Mouse (Mus musculus) liver, embryonic 14.5 days (tissue): Measurements from ENCODE around the gene Prkn.

Experiments used
- CTCF ChIP-seq: IDR thresholded peaks from 2 replicates; pipeline ENCODE4 v1.5.1; 2016; ENCODE audit warnings: antibody characterized with exemption, low read depth, control low read depth
- EP300 ChIP-seq: IDR thresholded peaks from 2 replicates; pipeline ENCODE4 v1.6.1; 2016; ENCODE audit warnings: antibody characterized with exemption, low read depth

- TF ChIP-seq CTCF = no peak
- TF ChIP-seq EP300 = no peak
Measured at GRCm38 (mm10) chr17:11190306-11190705, 350.1 kb downstream of the Prkn start.
